Mouse (Mus musculus): ENCODE results near the gene Zfp87.

Gene Zfp87

GRCm38 (mm10) chr13:67525753-67526410 lies at the start of gene Zfp87, which contains the start of gene Gm26965:
Zfp87 (minus strand) TSS chr13:67526177.
Gm26965 (minus strand) TSS chr13:67526151.
- peak; percentile 93 to 94 for DNase-seq (ENCODE audit: low spot score in 2 of 2)

GRCm38 (mm10) chr13:67572591-67573189 lies 46.7 kb upstream of the Zfp87 start:
- no peak for DNase-seq (ENCODE audit: low spot score in 2 of 2)

- no peak for DNase-seq (ENCODE audit: low spot score in 2 of 2)
Observed at GRCm38 (mm10) chr13:67553730-67554129, 27.8 kb upstream of the Zfp87 start, which contains the start of gene Zfp748. Zfp748 (minus strand) TSS chr13:67553830.

- peak; percentile 84 to 87 for DNase-seq (ENCODE audit: low spot score in 2 of 2)
Observed at GRCm38 (mm10) chr13:67552505-67553346, 26.7 kb upstream of the Zfp87 start.

GRCm38 (mm10) chr13:67545941-67546340 lies 20.0 kb upstream of the Zfp87 start:
- no peak for DNase-seq (ENCODE audit: low spot score in 2 of 2)

GRCm38 (mm10) chr13:67527049-67527730 lies 1.2 kb upstream of the Zfp87 start:
- no peak for DNase-seq (ENCODE audit: low spot score in 2 of 2)

- DNase-seq (ENCODE audit: low spot score in 2 of 2): no peak
Observed at GRCm38 (mm10) chr13:67500908-67501307, 25.1 kb downstream of the Zfp87 start.

- peak; percentile 86 to 90 for DNase-seq (ENCODE audit: low spot score in 2 of 2)
Observed at GRCm38 (mm10) chr13:67500084-67500719, 25.8 kb downstream of the Zfp87 start, which contains the start of gene Zfp58. Zfp58 (minus strand) TSS chr13:67500555.

- no peak for DNase-seq (ENCODE audit: low spot score in 2 of 2)
Observed at GRCm38 (mm10) chr13:67495631-67496030, 30.3 kb downstream of the Zfp87 start.

- DNase-seq (ENCODE audit: low spot score in 2 of 2): no peak
Observed at GRCm38 (mm10) chr13:67484424-67484811, 41.6 kb downstream of the Zfp87 start.

GRCm38 (mm10) chr13:67483625-67484423 lies 42.2 kb downstream of the Zfp87 start, which contains the start of gene Zfp874b:
Zfp874b (minus strand) TSS chr13:67484258.
- DNase-seq (ENCODE audit: low spot score in 2 of 2): peak; percentile 91 to 94

- DNase-seq (ENCODE audit: low spot score in 2 of 2): no peak
Observed at GRCm38 (mm10) chr13:67481528-67481927, 44.4 kb downstream of the Zfp87 start.

- no peak for DNase-seq (ENCODE audit: low spot score in 2 of 2)
Observed at GRCm38 (mm10) chr13:67469274-67469673, 56.7 kb downstream of the Zfp87 start.

Data from heart, adult 9 months (tissue).